Mouse (Mus musculus): ENCODE measurements around the gene Tango6.

GRCm38 (mm10) chr8:106737846-106738245 is 55.0 kb downstream of the Tango6 start:
- TF ChIP-seq CTCF (IDR thresholded peaks at IDR 0.05; ENCODE audit: borderline replicate concordance, extremely low read depth, insufficient read depth, insufficient read length): no peak
- TF ChIP-seq POLR2A (IDR thresholded peaks at IDR 0.05; ENCODE audit: borderline replicate concordance, extremely low read depth, insufficient read depth, insufficient read length, poor library complexity, severe bottlenecking): no peak

Measured in brain, embryonic 14.5 days (tissue).